Mouse (Mus musculus): ENCODE measurements around the gene Ppp1r32.

Ppp1r32 gene

GRCm38 (mm10) chr19:10482703-10483102, at the start of gene Ppp1r32:
Gene Ppp1r32 (minus strand): TSS chr19:10482928.
- in situ Hi-C loops (cut with MboI, MseI), result loop anchor here (5.0 to 10.0 kb wide), 2 partner anchors 150 to 228 kb away; no protein-coding TSS in a partner anchor

- in situ Hi-C loops (cut with MboI, MseI), result loop anchor here (5.0 kb wide), 1 partner anchor 62 kb away; no protein-coding TSS in a partner anchor
Observed at GRCm38 (mm10) chr19:10530082-10530481, 47.4 kb upstream of the Ppp1r32 start.

GRCm38 (mm10) chr19:10525910-10526309, 43.2 kb upstream of the Ppp1r32 start, which contains the start of gene Sdhaf2:
Gene Sdhaf2 (minus strand): TSS chr19:10526142.
- in situ Hi-C loops (cut with MboI, MseI), result no loop called here

DNA sequence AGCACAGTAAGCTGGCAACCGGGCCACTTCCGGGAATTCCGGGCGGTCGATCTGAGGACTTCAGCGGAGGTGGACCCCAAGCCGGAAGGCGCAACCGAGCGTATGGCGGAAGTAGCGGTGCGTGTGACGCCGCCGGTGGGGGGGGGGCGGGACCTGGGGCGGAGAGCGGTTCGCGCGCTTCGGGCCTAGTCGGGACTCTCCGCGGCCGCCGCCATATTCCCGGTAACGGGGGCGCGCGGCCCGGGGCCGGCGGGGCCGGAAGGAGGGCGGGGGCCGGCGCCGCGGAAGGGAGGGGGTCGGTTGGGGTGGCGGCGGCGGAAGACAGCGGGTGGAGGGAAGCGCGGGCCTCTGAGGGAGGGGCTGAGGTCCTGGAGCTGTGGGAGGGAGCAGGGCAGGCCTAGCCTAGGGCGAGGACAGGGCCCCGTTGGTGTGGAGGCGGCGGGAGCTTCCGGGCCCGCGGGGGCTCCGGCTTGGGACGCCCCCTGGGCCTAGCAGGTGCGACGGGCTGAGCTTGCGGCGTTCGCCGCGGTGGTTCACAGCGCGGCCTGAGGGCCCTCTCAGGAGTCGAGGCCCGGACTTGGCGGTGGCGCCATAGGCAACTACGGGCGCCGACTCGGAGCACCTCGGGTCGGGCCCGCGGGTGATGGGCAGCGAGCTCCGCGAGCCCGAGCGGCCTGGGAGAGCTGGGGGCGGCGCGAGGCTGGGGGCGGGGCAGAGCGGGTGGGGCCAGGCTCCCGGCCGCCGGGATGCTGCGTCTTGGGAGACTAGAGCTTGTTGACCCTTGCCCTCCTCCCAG, 42.6 kb upstream of the Ppp1r32 start, which contains the start of gene Cpsf7:
Cpsf7 (plus strand) TSS at position 161 of the 796 bp plus-strand sequence.
- in situ Hi-C loops (cut with MboI, MseI), result no loop called here

DNA sequence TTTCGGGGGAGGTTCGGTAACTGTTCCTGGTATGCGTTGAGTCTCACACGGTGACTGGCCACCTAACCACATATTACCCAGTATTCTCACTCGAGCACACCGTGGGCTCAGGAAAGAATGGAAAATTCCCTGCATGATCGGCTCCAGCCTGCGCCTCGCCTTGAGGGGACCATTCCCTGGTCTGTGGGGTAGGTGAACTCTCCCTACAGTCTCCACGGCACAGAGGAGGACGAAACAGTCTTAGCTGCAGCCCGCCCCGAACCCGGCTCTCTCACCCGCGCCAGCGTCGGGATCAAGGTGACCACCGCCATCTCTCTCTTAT, 42.0 kb upstream of the Ppp1r32 start:
- in situ Hi-C loops (cut with MboI, MseI), result no loop called here

GRCm38 (mm10) chr19:10523483-10524080, 40.9 kb upstream of the Ppp1r32 start:
- in situ Hi-C loops (cut with MboI, MseI), result no loop called here

DNA sequence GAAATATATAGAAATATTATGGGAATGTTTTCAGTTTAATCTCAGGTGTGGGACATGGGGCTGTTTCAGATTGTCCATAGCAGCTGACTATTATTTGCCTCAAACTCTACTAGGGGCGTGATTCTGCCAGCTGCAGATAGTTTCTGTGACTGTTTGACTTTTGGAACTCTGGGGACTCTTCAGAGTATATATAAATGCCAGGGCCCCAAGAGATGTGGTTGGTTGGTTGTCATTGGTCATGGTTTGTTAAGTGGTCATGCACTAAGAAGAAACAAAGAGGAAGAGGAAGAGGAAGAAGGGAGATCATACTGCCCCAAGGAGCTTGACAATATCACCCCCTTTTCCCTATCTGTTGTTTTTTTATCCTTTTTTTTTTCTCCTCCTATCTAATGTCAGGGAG, 39.2 kb upstream of the Ppp1r32 start:
- in situ Hi-C loops (cut with MboI, MseI), result no loop called here

DNA sequence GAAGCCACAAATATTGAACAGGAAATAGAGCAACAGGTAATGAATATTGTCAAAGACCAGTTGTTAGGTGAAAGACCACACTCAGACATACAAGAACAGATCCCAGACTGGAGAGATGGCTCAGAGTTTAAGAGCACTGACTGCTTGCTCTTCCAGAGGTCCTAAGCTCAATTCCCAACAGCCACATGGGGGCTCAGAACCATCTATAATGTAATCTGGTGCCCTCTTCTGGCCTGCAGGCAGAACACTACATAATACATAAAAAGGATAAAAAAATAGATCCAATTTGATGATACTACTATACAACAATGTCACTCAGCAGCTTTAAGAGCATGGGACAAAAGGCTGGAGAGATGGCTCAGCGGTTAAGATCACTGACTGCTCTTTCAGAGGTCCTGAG, 37.6 kb upstream of the Ppp1r32 start:
- in situ Hi-C loops (cut with MboI, MseI), result no loop called here

DNA sequence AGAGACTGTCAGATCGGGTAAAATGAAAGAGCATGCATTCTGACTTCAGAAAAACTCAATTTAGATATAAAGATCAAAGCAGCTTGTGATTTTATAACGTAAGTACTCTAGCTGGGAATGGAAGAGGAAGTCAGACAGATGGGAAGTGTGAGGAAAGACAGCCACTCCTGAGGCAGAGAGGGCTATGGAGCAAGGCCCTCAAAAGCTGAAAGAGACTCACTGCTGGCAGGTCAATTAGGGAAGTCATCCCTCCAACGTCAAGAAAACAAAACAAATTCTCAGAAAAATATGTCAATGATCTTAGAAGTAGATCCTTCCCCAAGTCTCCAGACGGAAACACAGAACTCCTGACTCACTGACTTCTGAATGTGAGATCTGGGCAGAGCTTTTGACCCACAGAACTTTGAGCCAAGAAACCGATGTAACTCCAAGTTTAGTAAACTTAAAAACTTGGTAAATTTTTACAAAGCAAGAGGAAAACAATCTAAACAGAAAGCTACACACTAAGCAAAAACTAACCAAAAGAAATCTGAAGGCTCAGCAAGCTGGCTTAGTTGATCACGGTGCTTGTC, 28.1 kb upstream of the Ppp1r32 start:
- in situ Hi-C loops (cut with MboI, MseI), result no loop called here

DNA sequence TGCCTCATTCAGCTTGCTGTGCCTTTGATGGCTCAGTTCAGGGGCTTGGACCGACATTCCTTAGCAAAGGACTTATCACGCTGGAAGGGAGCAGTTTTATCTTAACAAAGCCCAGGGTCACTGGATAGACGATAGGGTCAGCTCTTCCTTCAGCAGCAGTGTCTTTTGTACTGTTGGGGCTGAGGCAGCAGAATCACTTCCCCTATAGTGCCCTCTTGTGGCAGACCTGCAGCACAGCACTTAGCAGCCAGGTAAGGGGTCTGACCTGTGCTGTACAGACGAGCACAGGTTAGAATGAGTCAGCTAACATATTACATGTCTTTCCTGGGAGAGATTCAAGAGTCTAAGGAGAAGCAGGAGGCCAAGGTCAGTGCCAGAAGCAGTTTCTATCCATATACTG, 19.8 kb upstream of the Ppp1r32 start:
- in situ Hi-C loops (cut with MboI, MseI), result no loop called here

DNA sequence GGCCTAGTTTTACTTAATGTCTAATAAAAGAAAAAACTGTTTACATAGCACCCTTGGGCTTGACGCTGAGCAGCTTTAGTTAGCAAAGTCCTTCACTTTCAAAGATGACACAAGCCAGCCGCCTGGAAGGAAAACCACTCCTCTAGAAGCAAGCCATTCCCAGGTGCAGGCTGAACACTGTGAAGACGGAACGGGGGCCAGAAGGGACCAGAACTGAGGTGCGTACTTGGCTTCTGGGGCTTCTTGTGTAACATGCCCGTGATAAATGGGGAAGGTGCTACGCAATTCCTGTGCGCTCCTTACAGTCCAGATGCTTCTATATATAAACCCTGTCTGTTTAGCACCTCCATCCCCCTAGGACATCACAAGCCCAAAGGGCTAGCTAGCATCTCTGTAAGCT, 17.9 kb upstream of the Ppp1r32 start:
- in situ Hi-C loops (cut with MboI, MseI), result no loop called here

GRCm38 (mm10) chr19:10497512-10498160, 14.9 kb upstream of the Ppp1r32 start:
- in situ Hi-C loops (cut with MboI, MseI), result no loop called here

- in situ Hi-C loops (cut with MboI, MseI), result no loop called here
Observed at GRCm38 (mm10) chr19:10496976-10497375, 14.2 kb upstream of the Ppp1r32 start.

- in situ Hi-C loops (cut with MboI, MseI), result no loop called here
Observed at GRCm38 (mm10) chr19:10495670-10496069, 12.9 kb upstream of the Ppp1r32 start.

DNA sequence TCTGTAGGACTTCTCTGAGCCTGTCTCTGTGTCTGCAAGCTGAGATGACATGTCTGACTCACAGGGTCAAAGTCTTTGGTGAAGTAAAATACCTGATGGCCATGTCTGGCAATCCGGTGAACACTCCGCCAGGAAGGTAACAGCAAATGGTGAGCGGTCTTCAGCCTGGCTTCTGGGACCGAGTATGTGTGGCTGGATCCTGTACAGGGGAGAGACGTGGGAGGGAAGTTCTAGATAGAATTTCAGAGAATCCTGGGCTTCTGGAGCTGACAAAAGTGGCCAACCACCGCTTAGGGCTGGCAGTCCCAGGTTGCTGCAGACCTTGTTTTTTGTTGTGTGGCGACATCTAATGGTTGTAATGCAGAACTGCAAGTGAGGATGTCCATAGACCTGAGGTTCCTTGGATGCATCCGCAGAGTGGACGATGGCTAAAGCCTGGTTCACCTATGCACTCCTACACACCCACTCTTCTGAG, 3.6 kb upstream of the Ppp1r32 start:
- in situ Hi-C loops (cut with MboI, MseI), result loop anchor here (5.0 to 10.0 kb wide), 2 partner anchors 39 to 232 kb away; no protein-coding TSS in a partner anchor

GRCm38 (mm10) chr19:10479541-10479940, 3.2 kb downstream of the Ppp1r32 start:
- in situ Hi-C loops (cut with MboI, MseI), result no loop called here

GRCm38 (mm10) chr19:10473779-10474178, 8.9 kb downstream of the Ppp1r32 start:
- in situ Hi-C loops (cut with MboI, MseI), result no loop called here

DNA sequence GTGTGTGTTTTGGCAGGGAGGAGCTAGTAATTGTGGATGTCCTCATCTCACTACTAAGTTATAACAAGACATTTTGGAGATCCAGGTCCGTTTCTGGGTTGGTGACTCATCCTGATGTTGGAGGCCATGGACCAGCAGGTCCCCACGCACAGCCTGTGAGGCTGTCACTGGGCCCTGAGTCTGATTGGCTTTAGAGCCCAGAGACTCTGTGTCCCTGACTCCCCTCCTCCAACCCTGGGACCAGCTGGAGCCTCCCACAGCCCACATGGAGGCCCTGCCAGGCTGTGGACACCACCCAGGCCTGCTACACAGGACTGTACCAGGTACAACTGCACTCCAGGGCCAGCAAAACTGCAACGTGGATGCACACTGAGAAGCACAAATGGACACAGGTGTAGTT, 9.8 kb downstream of the Ppp1r32 start:
- in situ Hi-C loops (cut with MboI, MseI), result no loop called here

- in situ Hi-C loops (cut with MboI, MseI), result loop anchor here (10.0 kb wide), 1 partner anchor 1216 kb away; no protein-coding TSS in a partner anchor
Observed at GRCm38 (mm10) chr19:10469171-10469658, 13.5 kb downstream of the Ppp1r32 start.

GRCm38 (mm10) chr19:10464427-10464826, 18.3 kb downstream of the Ppp1r32 start:
- in situ Hi-C loops (cut with MboI, MseI), result loop anchor here (10.0 kb wide), 1 partner anchor 1220 kb away; no protein-coding TSS in a partner anchor

GRCm38 (mm10) chr19:10461584-10461983, 21.1 kb downstream of the Ppp1r32 start:
- in situ Hi-C loops (cut with MboI, MseI), result loop anchor here (10.0 kb wide), 1 partner anchor 1223 kb away; no protein-coding TSS in a partner anchor
